12 mouse cellular contexts compared by ENCODE assay signal in the genomic region with DNA sequence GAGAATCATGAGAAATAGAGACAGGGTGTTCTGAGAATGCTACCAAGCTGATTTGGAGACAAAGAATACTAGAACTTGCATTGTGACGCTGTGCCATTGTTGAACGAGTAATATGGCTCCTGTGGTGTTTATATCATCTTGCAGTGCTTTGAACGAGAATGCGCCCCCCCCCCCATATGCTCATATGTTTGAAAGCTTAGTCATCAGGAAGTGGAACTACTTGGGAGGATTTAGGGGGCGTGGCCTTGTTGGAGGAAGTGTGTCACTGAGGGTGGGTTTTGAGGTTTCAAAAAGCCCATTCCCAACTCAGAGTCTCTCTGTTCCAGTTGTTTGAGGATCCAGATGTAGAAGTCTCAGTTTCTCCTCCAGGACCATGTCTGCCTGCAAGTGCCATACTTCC.
"Had no signal": no experiment of that assay in that cellular context is flagged by ENCODE, and none has a peak within 500 bp of the region (broad histone marks: within the 10 kb centered on the region; RNA-seq: fewer than 3 reads in every experiment).

No protein-coding gene starts in this region.

- H3K4me3 ChIP-seq: layer of hippocampus, adult 2 months; neural tube, embryonic 13.5 days had no signal

- H3K36me3 ChIP-seq: neural tube, embryonic 13.5 days had no signal

- H3K9ac ChIP-seq: liver, embryonic 14.5 days; neural tube, embryonic 13.5 days had no signal

- H3K4me2 ChIP-seq: neural tube, embryonic 13.5 days had no signal

- H3K9me3 ChIP-seq: neural tube, embryonic 13.5 days had no signal

- H3K27me3 ChIP-seq: neural tube, embryonic 13.5 days had no signal

- DNase-seq: kidney, adult 11 months; kidney, adult 9 months; lung, adult 18-20 months; midbrain, embryonic 14.5 days; retina, postnatal 1 day; right cerebral cortex, postnatal 4 days; spleen, adult 18-20 months; thymus, postnatal 4 days had no signal

- H3K27ac ChIP-seq: kidney, postnatal 0 days; layer of hippocampus, adult 2 months; liver, embryonic 14.5 days had no signal
